Mouse (Mus musculus): ENCODE results near the gene Lrrc29.
A peak's percentile ranks its signal among the peaks of the same experiment; 100 is the strongest.

Lrrc29 gene

GRCm38 (mm10) chr8:105266775-105267174 is 59.3 kb downstream of the Lrrc29 start:
- ATAC-seq (ENCODE audit: low TSS enrichment), result no peak

- ATAC-seq (ENCODE audit: low TSS enrichment), result no peak
Measured at GRCm38 (mm10) chr8:105265128-105265527, 61.0 kb downstream of the Lrrc29 start.

- peak; percentile 18; the same call in 1 of the 2 replicates for ATAC-seq (ENCODE audit: low TSS enrichment)
Measured at GRCm38 (mm10) chr8:105264024-105264982, 61.8 kb downstream of the Lrrc29 start, which contains the start of the genes Tradd and Fbxl8. Tradd (minus strand) TSS chr8:105264609. Fbxl8 (plus strand) TSS chr8:105264648.

- ATAC-seq (ENCODE audit: low TSS enrichment), result no peak
Measured at GRCm38 (mm10) chr8:105263244-105263912, 62.7 kb downstream of the Lrrc29 start.

Data from frontal cortex, adult (tissue).